Mouse (Mus musculus) liver, embryonic 14.5 days (tissue): ENCODE results near the gene Ddah1.

Experiments used
- CTCF ChIP-seq: IDR thresholded peaks from 2 replicates; pipeline ENCODE4 v1.5.1; 2016; ENCODE audit warnings: antibody characterized with exemption, low read depth, control low read depth
- EP300 ChIP-seq: IDR thresholded peaks from 2 replicates; pipeline ENCODE4 v1.6.1; 2016; ENCODE audit warnings: antibody characterized with exemption, low read depth

DNA sequence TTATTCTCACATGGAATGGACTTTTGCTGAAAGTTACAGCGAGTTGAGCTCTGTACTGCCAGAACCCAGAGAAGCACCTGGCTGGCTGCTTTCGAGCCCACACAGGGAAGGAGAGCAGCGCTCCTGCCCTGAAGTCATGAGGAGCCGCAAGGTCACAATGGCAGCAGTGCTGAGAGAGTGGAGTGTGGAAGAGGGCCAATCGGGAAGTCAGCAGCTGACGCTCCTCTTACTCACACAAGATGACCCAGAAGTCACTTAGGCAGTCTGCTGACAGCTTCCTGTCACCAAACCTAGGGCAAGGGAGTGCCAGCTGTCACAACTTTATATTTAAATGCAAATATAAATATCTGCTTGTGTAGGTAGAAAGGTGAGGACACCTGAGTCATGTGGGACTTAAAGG lies 154.8 kb downstream of the Ddah1 start:
- TF ChIP-seq CTCF (no peak), EP300 (no peak)
